Mouse (Mus musculus) forebrain, embryonic 14.5 days (tissue): ENCODE results near the gene Grsf1. TPM values are rescaled to one million over a fixed set of nuclear protein-coding genes. Genes with fewer than 3 reads are reported as not detected.

Experiments
- ATAC-seq: fragments of 200-750 bp; cut with Nextera tagmentation; 2 replicates; pipeline ENCODE4 v1.8.0; 2017; ENCODE audit warnings: mild to moderate bottlenecking, moderate library complexity
- DNase-seq: peaks from one replicate; pipeline ENCODE4 v3.0.0-alpha.2; 2015; ENCODE audit warnings: low spot score
- H3K27ac ChIP-seq: fragments of 300-500 bp; sonication (generic); 2 replicates; pipeline ENCODE4 v1.5.1; 2014; ENCODE audit warnings: low read depth, mild to moderate bottlenecking, control low read depth, low read length, moderate library complexity
- H3K27me3 ChIP-seq: fragments of 300-500 bp; sonication (generic); replicated peaks from 2 replicates; pipeline ENCODE4 v1.6.1; 2014; ENCODE audit warnings: low read length, control low read depth, mixed read lengths; ENCODE audit not compliant: control insufficient read depth, insufficient read depth
- H3K36me3 ChIP-seq: fragments of 300-500 bp; sonication (generic); 2 replicates; pipeline ENCODE4 v1.6.1; 2014; ENCODE audit warnings: low read length, control low read depth; ENCODE audit not compliant: control insufficient read depth, insufficient read depth
- H3K4me1 ChIP-seq: fragments of 300-500 bp; sonication (generic); 2 replicates; pipeline ENCODE4 v1.6.1; 2014; ENCODE audit warnings: antibody characterized with exemption, low read length, control low read depth; ENCODE audit not compliant: control insufficient read depth, insufficient read depth
- H3K4me2 ChIP-seq: fragments of 300-500 bp; sonication (generic); 2 replicates; pipeline ENCODE4 v1.6.1; 2014; ENCODE audit warnings: mild to moderate bottlenecking, control low read depth, low read length
- H3K4me3 ChIP-seq: fragments of 300-500 bp; sonication (generic); 2 replicates; pipeline ENCODE4 v1.5.1; 2014; ENCODE audit warnings: low read depth, low read length, control low read depth
- H3K9ac ChIP-seq: fragments of 300-500 bp; sonication (generic); 2 replicates; pipeline ENCODE4 v1.6.1; 2014; ENCODE audit warnings: mild to moderate bottlenecking, low read length, control low read depth, moderate library complexity
- H3K9me3 ChIP-seq: fragments of 300-500 bp; sonication (generic); replicated peaks from 2 replicates; pipeline ENCODE4 v1.6.1; 2016; ENCODE audit warnings: low read length, control low read depth, mixed read lengths; ENCODE audit not compliant: control insufficient read depth
- WGBS: fragments of 180-500 bp; shearing (Covaris S2); extraction: QIAGEN DNeasy Blood & Tissue Kit; methylation state at CpG from one replicate; pipeline ENCODE4 v1.1.7; 2014; 5-methylcytosine and 5-hydroxymethylcytosine counted together
- polyA plus RNA-seq: library from polyadenylated mRNA; unstranded; fragments of >200 nt; fragmentation: Nextera tagmentation; extraction: Ambion mirVana; gene quantifications from 2 replicates; pipeline ENCODE4 v1.2.1, GENCODE M21; 2014

Grsf1 gene
- polyA plus RNA-seq, 1 experiment from 2014 or later = 79.5 TPM

- DNase-seq (no peak), ATAC-seq (no peak)
- H3K9ac ChIP-seq = no peak overlapping the region
- 87% methylated on average over 6 of the region's 6 CpGs for WGBS
- no peaks in the 10 kb centered on the region; the same call in 1 of the 2 replicates for H3K4me1 ChIP-seq
- H3K27ac ChIP-seq = no peak overlapping the region
- no peak overlapping the region for H3K4me2 ChIP-seq
- no peaks in the 10 kb centered on the region for H3K36me3 ChIP-seq
- no peaks in the 10 kb centered on the region for H3K27me3 ChIP-seq
- H3K9me3 ChIP-seq = no peaks in the 10 kb centered on the region
- H3K4me3 ChIP-seq = no peak overlapping the region
These were observed 4.6 kb upstream of the Grsf1 start for GRCm38 (mm10) chr5:88680567-88680966.

GRCm38 (mm10) chr5:88679341-88679740 is 3.4 kb upstream of the Grsf1 start:
- H3K36me3 ChIP-seq = no peaks in the 10 kb centered on the region
- no peak overlapping the region for H3K27ac ChIP-seq
- 10% methylated on average over 6 of the region's 6 CpGs for WGBS
- H3K9ac ChIP-seq = no peak overlapping the region
- H3K4me2 ChIP-seq = no peak overlapping the region
- DNase-seq = no peak
- H3K27me3 ChIP-seq = no peaks in the 10 kb centered on the region
- H3K4me1 ChIP-seq = peaks cover 3% of the 10 kb centered on the region
- no peak for ATAC-seq
- H3K9me3 ChIP-seq = no peaks in the 10 kb centered on the region
- H3K4me3 ChIP-seq = no peak overlapping the region

- Histone ChIP-seq H3K27ac (no peak overlapping the region), H3K36me3 (no peaks in the 10 kb centered on the region), H3K4me3 (no peak overlapping the region), H3K9ac (no peak overlapping the region), H3K4me1 (peaks cover 7% of the 10 kb centered on the region), H3K9me3 (no peaks in the 10 kb centered on the region), H3K4me2 (no peak overlapping the region), H3K27me3 (no peaks in the 10 kb centered on the region)
- DNase-seq (no peak), ATAC-seq (no peak)
- 56% methylated on average over 7 of the region's 7 CpGs for WGBS
These were observed 3.0 kb upstream of the Grsf1 start for GRCm38 (mm10) chr5:88678929-88679328.

GRCm38 (mm10) chr5:88674703-88675442 is 1.1 kb downstream of the Grsf1 start:
- Histone ChIP-seq H3K27ac (peak overlapping the region; percentile 98), H3K4me2 (peak overlapping the region; percentile 68), H3K4me3 (peak overlapping the region; percentile 89), H3K9ac (peak overlapping the region; percentile 95), H3K27me3 (no peaks in the 10 kb centered on the region), H3K4me1 (peaks cover 10% of the 10 kb centered on the region), H3K9me3 (no peaks in the 10 kb centered on the region), H3K36me3 (peaks cover 27% of the 10 kb centered on the region)
- peak; percentile 52 for ATAC-seq
- peak; percentile 30 for DNase-seq
- WGBS = 1% methylated on average over 41 of the region's 47 CpGs

GRCm38 (mm10) chr5:88663875-88664274 is 12.1 kb downstream of the Grsf1 start:
- peaks cover 90% of the 10 kb centered on the region for H3K36me3 ChIP-seq
- H3K4me2 ChIP-seq = no peak overlapping the region
- 83% methylated on average over 5 of the region's 5 CpGs for WGBS
- H3K27ac ChIP-seq = no peak overlapping the region
- no peaks in the 10 kb centered on the region for H3K27me3 ChIP-seq
- no peak overlapping the region for H3K4me3 ChIP-seq
- no peaks in the 10 kb centered on the region for H3K9me3 ChIP-seq
- no peak for ATAC-seq
- H3K4me1 ChIP-seq = no peaks in the 10 kb centered on the region
- H3K9ac ChIP-seq = no peak overlapping the region
- no peak for DNase-seq

GRCm38 (mm10) chr5:88663151-88663550 is 12.8 kb downstream of the Grsf1 start:
- no peak for ATAC-seq

GRCm38 (mm10) chr5:88657868-88658267 is 18.1 kb downstream of the Grsf1 start:
- Histone ChIP-seq H3K27ac (no peak overlapping the region), H3K4me2 (no peak overlapping the region), H3K9me3 (no peaks in the 10 kb centered on the region), H3K27me3 (no peaks in the 10 kb centered on the region), H3K36me3 (peaks cover 73% of the 10 kb centered on the region), H3K4me1 (no peaks in the 10 kb centered on the region), H3K9ac (no peak overlapping the region), H3K4me3 (no peak overlapping the region)
- WGBS = 92% methylated on average over 1 of the region's 1 CpGs
- no peak for DNase-seq
- no peak for ATAC-seq

More at GRCm38 (mm10) chr5:88663151-88663550, 12.8 kb downstream of the Grsf1 start:
- Histone ChIP-seq H3K4me3 (no peak overlapping the region), H3K27me3 (no peaks in the 10 kb centered on the region), H3K27ac (no peak overlapping the region), H3K9me3 (no peaks in the 10 kb centered on the region), H3K4me1 (no peaks in the 10 kb centered on the region), H3K36me3 (peaks cover 90% of the 10 kb centered on the region), H3K9ac (no peak overlapping the region), H3K4me2 (no peak overlapping the region)
- DNase-seq = no peak
- WGBS = 91% methylated on average over 3 of the region's 3 CpGs

- DNase-seq = no peak
- no peak for ATAC-seq
- WGBS = 88% methylated on average over 5 of the region's 5 CpGs
These were observed 23.4 kb downstream of the Grsf1 start for GRCm38 (mm10) chr5:88652589-88652988.

More at GRCm38 (mm10) chr5:88652589-88652988, 23.4 kb downstream of the Grsf1 start:
- Histone ChIP-seq H3K9me3 (no peaks in the 10 kb centered on the region), H3K4me1 (no peaks in the 10 kb centered on the region), H3K36me3 (peaks cover 79% of the 10 kb centered on the region), H3K4me2 (no peak overlapping the region), H3K27me3 (no peaks in the 10 kb centered on the region), H3K4me3 (no peak overlapping the region), H3K27ac (no peak overlapping the region), H3K9ac (no peak overlapping the region)
